Mouse (Mus musculus) ES-E14 (cell line): Measurements from ENCODE around the gene Bcr. TPM values are rescaled to one million over a fixed set of nuclear protein-coding genes. Genes with fewer than 3 reads are reported as not detected.
A peak's percentile ranks its signal among the peaks of the same experiment; 100 is the strongest.
"Not testable (repeated sequence)": the region's sequence is repeated elsewhere in the genome, so short reads cannot be mapped to it uniquely, and the experiment has no call there.

Source experiments
- DNase-seq: peaks from one replicate; pipeline ENCODE4 v3.0.0-alpha.2; 2013; ENCODE audit warnings: low read depth, low spot score
- H3K27ac ChIP-seq: 2 replicates; pipeline ENCODE4 v1.5.1; 2012; ENCODE audit warnings: low read depth, mild to moderate bottlenecking, low read length, moderate library complexity, mixed read lengths; ENCODE audit not compliant: poor library complexity, insufficient read depth, severe bottlenecking
- H3K36me3 ChIP-seq: 2 replicates; pipeline ENCODE4 v1.6.1; 2012; ENCODE audit warnings: mild to moderate bottlenecking, low read length, moderate library complexity, mixed read lengths; ENCODE audit not compliant: control insufficient read depth, poor library complexity, insufficient read depth, severe bottlenecking
- H3K4me1 ChIP-seq, 2 experiments: fragments of 150-350 bp in 1 of 2; sonication (generic) in 1 of 2; 2 replicates each; pipeline ENCODE4 v1.6.1; 2012; ENCODE audit warnings: low read length in 2 of 2, mild to moderate bottlenecking in 1 of 2, mixed read lengths in 1 of 2; ENCODE audit not compliant: control insufficient read depth in 2 of 2, insufficient read depth in 2 of 2, poor library complexity in 1 of 2
- H3K4me3 ChIP-seq, 2 experiments: fragments of 150-350 bp in 1 of 2; sonication (generic) in 1 of 2; 2 replicates each; pipeline ENCODE4 v1.5.1; 2012; ENCODE audit warnings: low read length in 2 of 2, low read depth in 1 of 2, mild to moderate bottlenecking in 1 of 2, mixed read lengths in 1 of 2; ENCODE audit not compliant: insufficient read depth in 1 of 2, poor library complexity in 1 of 2, severe bottlenecking in 1 of 2
- H3K9ac ChIP-seq: 2 replicates; pipeline ENCODE4 v1.6.1; 2012; ENCODE audit warnings: low read depth, mild to moderate bottlenecking, low read length, mixed read lengths; ENCODE audit not compliant: poor library complexity, insufficient read depth, severe bottlenecking
- H3K9me3 ChIP-seq: fragments of 150-350 bp; sonication (generic); 2 replicates; pipeline ENCODE4 v1.6.1; 2012; ENCODE audit warnings: low read depth, mild to moderate bottlenecking, low read length; ENCODE audit not compliant: control insufficient read depth, insufficient read depth
- CHD2 ChIP-seq: IDR thresholded peaks from 2 replicates; pipeline ENCODE4 v1.6.1; 2014; ENCODE audit warnings: mild to moderate bottlenecking, low read depth, low read length, inconsistent platforms
- HCFC1 ChIP-seq: IDR thresholded peaks from 2 replicates; pipeline ENCODE4 v1.6.1; 2012; ENCODE audit warnings: low read length, inconsistent platforms, borderline replicate concordance; ENCODE audit not compliant: insufficient read depth
- MAFK ChIP-seq: IDR thresholded peaks from 2 replicates; pipeline ENCODE4 v1.6.1; 2014; ENCODE audit warnings: mild to moderate bottlenecking, low read depth, low read length, inconsistent platforms; ENCODE audit not compliant: insufficient read depth
- ZC3H11A ChIP-seq: IDR thresholded peaks from 2 replicates; pipeline ENCODE4 v1.6.1; 2012; ENCODE audit warnings: low read depth, mild to moderate bottlenecking, inconsistent platforms, low read length, borderline replicate concordance
- ZNF384 ChIP-seq: IDR thresholded peaks from 2 replicates; pipeline ENCODE4 v1.6.1; 2012; ENCODE audit warnings: low read depth, low read length, inconsistent platforms
- in situ Hi-C, 2 experiments: fragments of 600-800 bp; cut with MboI; formaldehyde crosslinking; loops; one replicate each; pipeline ENCODE4 v1.15.1; 2025; ENCODE audit warnings: low sequenced_read_pairs in 2 of 2, inconsistent platforms in 1 of 2; ENCODE audit not compliant: unreplicated experiment in 2 of 2
- total RNA-seq: library from RNA; depleted of rRNA; stranded (reverse); fragments of 300-350 nt; gene quantifications from 2 replicates; pipeline ENCODE4 v1.2.3, GENCODE M21; 2012

Gene Bcr
- total RNA-seq, 1 experiment, result 19.5 TPM

- H3K27ac ChIP-seq, result no peak overlapping the region
- H3K4me3 ChIP-seq, result no peak overlapping the region
- H3K9ac ChIP-seq, result no peak overlapping the region
- no peaks in the 10 kb centered on the region for H3K36me3 ChIP-seq
- TF ChIP-seq ZC3H11A (no peak), HCFC1 (no peak), ZNF384 (no peak), CHD2 (no peak), MAFK (no peak)
- no peaks in the 10 kb centered on the region for H3K4me1 ChIP-seq
- in situ Hi-C loops, result no loop called here
- no peaks in the 10 kb centered on the region for H3K9me3 ChIP-seq
- no peak for DNase-seq
These were observed 28.9 kb upstream of the Bcr start for GRCm38 (mm10) chr10:75031345-75032114.

- no peak for DNase-seq
- H3K27ac ChIP-seq, result no peak within 1 kb of the TSS
- no peak for TF ChIP-seq ZC3H11A
- no peak for TF ChIP-seq CHD2
- no peak for TF ChIP-seq ZNF384
- TF ChIP-seq HCFC1, result no peak
- TF ChIP-seq MAFK, result no peak
- peaks cover 0 to 5% of the 10 kb centered on the region in 2 experiments; a peak in 1 of 4 replicates for H3K4me1 ChIP-seq
- in situ Hi-C loops, result no loop called here
- no peaks in the 10 kb centered on the region for H3K9me3 ChIP-seq
- H3K4me3 ChIP-seq, result no peak within 1 kb of the TSS
- no peak within 1 kb of the TSS for H3K9ac ChIP-seq
- H3K36me3 ChIP-seq, result no peaks in the 10 kb centered on the region
These were observed 28.0 kb upstream of the Bcr start, which contains the start of gene Rsph14 for GRCm38 (mm10) chr10:75032395-75032794. Rsph14 (minus strand) TSS chr10:75032586.

- TF ChIP-seq MAFK (no peak), ZC3H11A (no peak), CHD2 (peak; percentile 72; the same call in 1 of the 2 replicates), ZNF384 (no peak), HCFC1 (peak; percentile 63; the same call in 1 of the 2 replicates)
- H3K9ac ChIP-seq, result peak within 1 kb of the TSS; percentile 52; the same call in 1 of the 2 replicates
- in situ Hi-C loops, result no loop called here
- H3K4me3 ChIP-seq, result peak within 1 kb of the TSS; percentile 0 to 52; a peak in 2 of 4 replicates
- H3K36me3 ChIP-seq, result no peaks in the 10 kb centered on the region
- peak; percentile 92 for DNase-seq
- H3K27ac ChIP-seq, result no peak within 1 kb of the TSS
- peaks cover 0 to 7% of the 10 kb centered on the region in 2 experiments; a peak in 1 of 4 replicates for H3K4me1 ChIP-seq
- H3K9me3 ChIP-seq, result no peaks in the 10 kb centered on the region
These were observed 23.5 kb upstream of the Bcr start, which contains the start of gene Rab36 for GRCm38 (mm10) chr10:75036883-75037379. Rab36 (plus strand) TSS chr10:75037058.

GRCm38 (mm10) chr10:75042060-75042459, 18.3 kb upstream of the Bcr start:
- DNase-seq, H3K36me3 ChIP-seq, H3K9ac ChIP-seq, H3K27ac ChIP-seq, H3K9me3 ChIP-seq, H3K4me3 ChIP-seq, in situ Hi-C loops: not testable (repeated sequence)
- H3K4me1 ChIP-seq, result peaks cover 0 to 12% of the 10 kb centered on the region in 2 experiments; a peak in 2 of 4 replicates
